Mouse (Mus musculus) embryonic facial prominence, embryonic 15.5 days (tissue): ENCODE measurements at regions not wholly inside any gene's neighbourhood (a gene's known extent, or its start where the extent isn't known, plus 50 kb on each side); places are given as distances from the start of the nearest gene placed in this dataset.

ENCODE experiments used
- ATAC-seq: fragments of 200-750 bp; cut with Nextera tagmentation; 2 replicates; pipeline ENCODE4 v1.8.0; 2017; ENCODE audit warnings: low read depth, moderate TSS enrichment; ENCODE audit not compliant: insufficient number of reproducible peaks, low FRiP score, low TSS enrichment
- H3K27ac ChIP-seq: fragments of 300-500 bp; sonication (generic); replicated peaks from 2 replicates; pipeline ENCODE4 v1.5.1; 2015; ENCODE audit warnings: mild to moderate bottlenecking, inconsistent platforms
- H3K27me3 ChIP-seq: fragments of 300-500 bp; sonication (generic); 2 replicates; pipeline ENCODE4 v1.6.1; 2015; ENCODE audit warnings: inconsistent platforms
- H3K36me3 ChIP-seq: fragments of 300-500 bp; sonication (generic); 2 replicates; pipeline ENCODE4 v1.6.1; 2015; ENCODE audit warnings: mild to moderate bottlenecking, inconsistent platforms
- H3K4me1 ChIP-seq: fragments of 300-500 bp; sonication (generic); 2 replicates; pipeline ENCODE4 v1.6.1; 2015; ENCODE audit warnings: inconsistent platforms
- H3K4me2 ChIP-seq: fragments of 300-500 bp; sonication (generic); replicated peaks from 2 replicates; pipeline ENCODE4 v1.6.1; 2015; ENCODE audit warnings: mild to moderate bottlenecking, inconsistent platforms
- H3K4me3 ChIP-seq: fragments of 300-500 bp; sonication (generic); replicated peaks from 2 replicates; pipeline ENCODE4 v1.5.1; 2015; ENCODE audit warnings: mild to moderate bottlenecking, inconsistent platforms
- H3K9ac ChIP-seq: fragments of 300-500 bp; sonication (generic); 2 replicates; pipeline ENCODE4 v1.6.1; 2015; ENCODE audit warnings: inconsistent platforms
- H3K9me3 ChIP-seq: fragments of 300-500 bp; sonication (generic); replicated peaks from 2 replicates; pipeline ENCODE4 v1.6.1; 2016; ENCODE audit warnings: inconsistent platforms
- WGBS: fragments of 180-500 bp; shearing (Covaris S2); methylation state at CpG from one replicate; pipeline ENCODE4 v1.1.7; 2015; 5-methylcytosine and 5-hydroxymethylcytosine counted together

DNA sequence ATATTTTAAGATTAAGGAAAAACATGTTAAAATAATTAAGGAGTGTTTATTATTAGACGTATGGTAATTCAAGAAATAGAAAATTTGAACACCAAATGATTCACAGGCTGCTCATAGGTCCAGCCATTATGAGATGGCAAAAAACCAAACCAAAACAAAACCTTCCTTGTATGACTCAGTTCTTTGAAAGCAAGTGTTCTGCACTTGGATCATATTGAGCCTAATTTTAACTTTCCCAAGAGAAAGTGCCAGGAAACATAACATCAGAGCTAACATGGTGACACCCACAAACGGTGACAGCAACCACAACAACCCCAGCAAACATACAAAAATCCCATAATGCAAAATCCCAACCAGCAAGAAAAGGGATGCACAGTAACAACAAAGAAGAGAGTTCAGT lies 313.7 kb downstream of the Arl4a start:
- H3K27ac ChIP-seq = no peak overlapping the region
- H3K4me1 ChIP-seq = no peaks in the 10 kb centered on the region
- no peaks in the 10 kb centered on the region for H3K9me3 ChIP-seq
- H3K27me3 ChIP-seq = no peaks in the 10 kb centered on the region
- WGBS = 63% methylated on average over 2 of the region's 2 CpGs
- no peak overlapping the region for H3K4me3 ChIP-seq
- H3K4me2 ChIP-seq = no peak overlapping the region
- H3K36me3 ChIP-seq = no peaks in the 10 kb centered on the region
- no peak overlapping the region for H3K9ac ChIP-seq
- no peak for ATAC-seq

DNA sequence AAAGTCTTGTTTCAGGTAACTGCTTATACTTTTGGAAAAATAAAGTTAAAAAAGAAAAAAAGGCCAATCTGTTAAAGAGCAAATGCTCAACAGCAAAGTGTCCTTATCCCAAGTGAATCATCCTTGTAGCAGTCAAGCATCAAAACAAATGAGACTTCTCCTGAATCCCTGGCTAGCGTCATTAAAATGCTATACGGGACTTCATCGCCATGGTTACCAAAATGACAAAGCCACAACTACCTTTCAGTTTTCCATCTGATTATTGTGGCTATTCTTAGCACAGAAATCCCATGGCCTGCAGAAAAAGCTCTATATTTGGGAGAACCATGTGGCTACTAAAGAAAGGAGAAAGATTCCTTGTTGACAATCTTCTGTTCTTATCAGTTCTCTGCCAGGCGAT lies 322.7 kb downstream of the Arl4a start:
- H3K4me1 ChIP-seq = no peaks in the 10 kb centered on the region
- ATAC-seq = no peak
- 54% methylated on average over 4 of the region's 4 CpGs for WGBS

GRCm38 (mm10) chr12:39714169-39714794 lies 323.5 kb downstream of the Arl4a start:
- Histone ChIP-seq H3K4me1 (no peaks in the 10 kb centered on the region), H3K27me3 (no peaks in the 10 kb centered on the region), H3K4me3 (no peak overlapping the region), H3K9me3 (no peaks in the 10 kb centered on the region), H3K27ac (no peak overlapping the region), H3K4me2 (no peak overlapping the region), H3K36me3 (no peaks in the 10 kb centered on the region), H3K9ac (no peak overlapping the region)
- 79% methylated on average over 2 of the region's 2 CpGs for WGBS
- no peak for ATAC-seq

More for the DNA sequence above, 322.7 kb downstream of the Arl4a start:
- Histone ChIP-seq H3K4me3 (no peak overlapping the region), H3K9me3 (no peaks in the 10 kb centered on the region), H3K27me3 (no peaks in the 10 kb centered on the region), H3K4me2 (no peak overlapping the region), H3K27ac (no peak overlapping the region), H3K9ac (no peak overlapping the region), H3K36me3 (no peaks in the 10 kb centered on the region)

- H3K27me3 ChIP-seq = no peaks in the 10 kb centered on the region
- H3K36me3 ChIP-seq = no peaks in the 10 kb centered on the region
- no peak overlapping the region for H3K9ac ChIP-seq
- H3K4me2 ChIP-seq = no peak overlapping the region
- H3K4me3 ChIP-seq = no peak overlapping the region
- no peak overlapping the region for H3K27ac ChIP-seq
- ATAC-seq = no peak
- H3K4me1 ChIP-seq = no peaks in the 10 kb centered on the region
- no peaks in the 10 kb centered on the region for H3K9me3 ChIP-seq
- 81% methylated on average over 1 of the region's 1 CpGs for WGBS
Observed at GRCm38 (mm10) chr12:39711807-39712206, 326.0 kb downstream of the Arl4a start.

DNA sequence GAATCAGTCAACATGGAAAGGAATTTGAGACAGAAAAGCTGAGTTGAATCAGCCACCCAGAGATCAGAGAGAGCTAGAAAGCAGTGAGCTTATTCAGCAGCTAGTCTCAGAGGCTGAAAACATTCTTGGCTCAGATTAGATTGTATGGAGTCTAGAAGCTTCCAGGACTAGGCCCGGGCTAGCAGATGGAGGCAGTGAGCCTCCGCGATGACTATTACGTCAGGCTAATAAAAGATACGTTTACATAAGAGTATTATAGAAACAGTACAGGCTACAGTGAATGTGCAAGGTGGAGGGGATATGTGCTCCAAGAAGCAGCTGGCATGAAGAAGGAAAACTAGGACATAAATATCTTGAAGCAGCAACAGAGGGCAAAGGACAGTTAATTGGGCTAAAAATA lies 328.0 kb downstream of the Arl4a start:
- Histone ChIP-seq H3K4me2 (no peak overlapping the region), H3K27me3 (no peaks in the 10 kb centered on the region), H3K36me3 (no peaks in the 10 kb centered on the region), H3K27ac (peak overlapping the region; percentile 13; the same call in 1 of the 2 replicates), H3K9ac (no peak overlapping the region), H3K9me3 (no peaks in the 10 kb centered on the region), H3K4me3 (no peak overlapping the region), H3K4me1 (no peaks in the 10 kb centered on the region)
- ATAC-seq = no peak
- WGBS = 55% methylated on average over 5 of the region's 5 CpGs

DNA sequence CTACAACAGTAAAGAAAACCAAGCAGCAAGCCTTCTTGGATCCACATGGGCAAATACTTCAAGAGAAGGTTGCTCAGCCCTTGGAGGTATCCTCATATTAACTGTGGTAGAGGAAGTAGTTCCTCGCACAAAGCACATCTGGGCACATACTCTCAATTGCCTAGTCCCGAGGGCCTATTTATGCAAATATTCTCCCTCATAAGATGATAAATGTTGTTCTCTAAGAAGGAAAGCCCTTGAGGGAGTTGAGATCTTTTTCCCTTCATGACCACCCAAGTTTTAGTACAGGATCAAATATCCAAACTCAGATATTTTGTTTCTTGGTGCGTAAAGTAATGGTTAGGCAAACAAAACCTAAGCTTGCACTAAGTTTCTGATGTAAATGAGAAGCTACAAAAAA lies 340.6 kb downstream of the Arl4a start:
- ATAC-seq = no peak
- H3K4me3 ChIP-seq = no peak overlapping the region
- H3K9me3 ChIP-seq = no peaks in the 10 kb centered on the region
- no peaks in the 10 kb centered on the region for H3K27me3 ChIP-seq
- H3K27ac ChIP-seq = no peak overlapping the region
- no peak overlapping the region for H3K4me2 ChIP-seq
- WGBS = 35% methylated on average over 3 of the region's 3 CpGs
- no peaks in the 10 kb centered on the region for H3K36me3 ChIP-seq
- no peak overlapping the region for H3K9ac ChIP-seq
- H3K4me1 ChIP-seq = no peaks in the 10 kb centered on the region

DNA sequence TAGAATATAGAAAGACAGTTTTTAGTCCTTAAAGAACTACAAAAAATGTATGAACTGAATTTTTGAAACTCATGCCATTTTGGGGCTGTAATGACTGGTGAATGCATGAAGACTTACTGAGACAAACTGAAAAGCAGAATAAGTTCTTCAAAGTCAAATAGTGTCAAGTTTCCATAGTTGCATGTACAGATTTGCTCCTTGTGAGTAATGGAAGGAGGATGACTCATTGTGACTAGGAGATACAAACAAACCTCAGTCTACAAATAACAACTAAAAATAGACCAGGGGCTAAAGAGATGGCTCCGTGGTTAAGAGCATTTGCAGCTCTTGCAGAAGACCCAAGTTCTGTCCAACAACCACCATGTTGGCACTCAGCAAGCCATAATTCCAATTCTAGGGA lies 342.5 kb downstream of the Arl4a start:
- Histone ChIP-seq H3K27me3 (no peaks in the 10 kb centered on the region), H3K9me3 (no peaks in the 10 kb centered on the region), H3K9ac (no peak overlapping the region), H3K36me3 (no peaks in the 10 kb centered on the region), H3K4me3 (no peak overlapping the region), H3K4me1 (no peaks in the 10 kb centered on the region), H3K4me2 (no peak overlapping the region), H3K27ac (no peak overlapping the region)
- no peak for ATAC-seq
- WGBS = 68% methylated on average over 1 of the region's 1 CpGs

GRCm38 (mm10) chr12:39692043-39692442 lies 345.8 kb downstream of the Arl4a start:
- Histone ChIP-seq H3K36me3 (no peaks in the 10 kb centered on the region), H3K27ac (no peak overlapping the region), H3K4me3 (no peak overlapping the region), H3K4me1 (no peaks in the 10 kb centered on the region), H3K9ac (no peak overlapping the region), H3K4me2 (no peak overlapping the region), H3K27me3 (no peaks in the 10 kb centered on the region), H3K9me3 (no peaks in the 10 kb centered on the region)
- ATAC-seq = no peak
- 83% methylated on average over 2 of the region's 2 CpGs for WGBS

DNA sequence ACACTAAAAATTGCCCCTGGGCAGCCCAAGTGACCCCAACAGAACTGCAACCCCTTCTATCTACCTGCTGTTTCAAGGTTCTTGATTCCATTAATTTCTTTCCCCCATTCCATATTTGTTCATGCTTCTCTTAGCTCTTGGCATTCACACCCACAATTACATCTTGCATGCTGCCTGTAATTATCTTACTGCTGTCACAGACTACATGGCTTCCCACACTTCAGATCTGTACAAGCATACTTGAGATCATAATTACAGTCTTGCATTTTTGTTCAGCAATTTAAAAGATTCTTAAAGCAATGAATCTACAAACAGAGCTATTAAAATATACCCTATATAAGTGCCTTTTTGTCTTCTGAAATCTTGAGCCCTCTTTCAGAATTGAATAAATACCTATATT lies 352.4 kb downstream of the Arl4a start:
- Histone ChIP-seq H3K36me3 (no peaks in the 10 kb centered on the region), H3K9me3 (no peaks in the 10 kb centered on the region), H3K27me3 (no peaks in the 10 kb centered on the region), H3K4me1 (no peaks in the 10 kb centered on the region), H3K27ac (no peak overlapping the region), H3K4me2 (no peak overlapping the region), H3K9ac (no peak overlapping the region), H3K4me3 (no peak overlapping the region)
- no peak for ATAC-seq

- ATAC-seq = no peak
- no peak overlapping the region for H3K4me2 ChIP-seq
- H3K27me3 ChIP-seq = no peaks in the 10 kb centered on the region
- no peak overlapping the region for H3K27ac ChIP-seq
- no peaks in the 10 kb centered on the region for H3K4me1 ChIP-seq
- H3K9ac ChIP-seq = no peak overlapping the region
- no peaks in the 10 kb centered on the region for H3K9me3 ChIP-seq
- WGBS = 69% methylated on average over 1 of the region's 1 CpGs
- no peak overlapping the region for H3K4me3 ChIP-seq
- H3K36me3 ChIP-seq = no peaks in the 10 kb centered on the region
Observed at GRCm38 (mm10) chr12:39682121-39682520, 355.7 kb downstream of the Arl4a start.

GRCm38 (mm10) chr12:39675608-39676007 lies 362.2 kb downstream of the Arl4a start:
- 90% methylated on average over 2 of the region's 2 CpGs for WGBS
- Histone ChIP-seq H3K27me3 (no peaks in the 10 kb centered on the region), H3K4me2 (no peak overlapping the region), H3K9me3 (no peaks in the 10 kb centered on the region), H3K9ac (no peak overlapping the region), H3K36me3 (no peaks in the 10 kb centered on the region), H3K27ac (no peak overlapping the region), H3K4me1 (no peaks in the 10 kb centered on the region), H3K4me3 (no peak overlapping the region)
- no peak for ATAC-seq

- Histone ChIP-seq H3K9me3 (no peaks in the 10 kb centered on the region), H3K4me2 (no peak overlapping the region), H3K9ac (no peak overlapping the region), H3K27ac (no peak overlapping the region), H3K4me3 (no peak overlapping the region), H3K36me3 (no peaks in the 10 kb centered on the region), H3K27me3 (no peaks in the 10 kb centered on the region), H3K4me1 (no peaks in the 10 kb centered on the region)
- no peak for ATAC-seq
- 78% methylated on average over 2 of the region's 2 CpGs for WGBS
Observed at GRCm38 (mm10) chr12:39667701-39668100, 370.1 kb downstream of the Arl4a start.
